Mouse (Mus musculus) monocyte, adult 5-6 weeks (primary cell): Measurements from ENCODE around the gene Tpgs1. TPM values are rescaled to one million over a fixed set of nuclear protein-coding genes. Genes with fewer than 3 reads are reported as not detected.
"Not testable (repeated sequence)": the region's sequence is repeated elsewhere in the genome, so short reads cannot be mapped to it uniquely, and the experiment has no call there.

Source experiments
- ATAC-seq: fragments of 153-309, 156-312 bp; replicated peaks from 2 replicates; pipeline ENCODE4 v1.8.0; 2017; ENCODE audit warnings: mild to moderate bottlenecking; ENCODE audit not compliant: low TSS enrichment, insufficient number of reproducible peaks, severe bottlenecking, poor library complexity, low FRiP score
- total RNA-seq: library from RNA; stranded (forward); fragments of 200-1000, 200-491, 200-594 nt; gene quantifications from 3 replicates; pipeline ENCODE4 v1.2.3, GENCODE M21; 2017

The Tpgs1 gene
- total RNA-seq, 1 experiment from 2014 or later: 28.4 TPM

DNA sequence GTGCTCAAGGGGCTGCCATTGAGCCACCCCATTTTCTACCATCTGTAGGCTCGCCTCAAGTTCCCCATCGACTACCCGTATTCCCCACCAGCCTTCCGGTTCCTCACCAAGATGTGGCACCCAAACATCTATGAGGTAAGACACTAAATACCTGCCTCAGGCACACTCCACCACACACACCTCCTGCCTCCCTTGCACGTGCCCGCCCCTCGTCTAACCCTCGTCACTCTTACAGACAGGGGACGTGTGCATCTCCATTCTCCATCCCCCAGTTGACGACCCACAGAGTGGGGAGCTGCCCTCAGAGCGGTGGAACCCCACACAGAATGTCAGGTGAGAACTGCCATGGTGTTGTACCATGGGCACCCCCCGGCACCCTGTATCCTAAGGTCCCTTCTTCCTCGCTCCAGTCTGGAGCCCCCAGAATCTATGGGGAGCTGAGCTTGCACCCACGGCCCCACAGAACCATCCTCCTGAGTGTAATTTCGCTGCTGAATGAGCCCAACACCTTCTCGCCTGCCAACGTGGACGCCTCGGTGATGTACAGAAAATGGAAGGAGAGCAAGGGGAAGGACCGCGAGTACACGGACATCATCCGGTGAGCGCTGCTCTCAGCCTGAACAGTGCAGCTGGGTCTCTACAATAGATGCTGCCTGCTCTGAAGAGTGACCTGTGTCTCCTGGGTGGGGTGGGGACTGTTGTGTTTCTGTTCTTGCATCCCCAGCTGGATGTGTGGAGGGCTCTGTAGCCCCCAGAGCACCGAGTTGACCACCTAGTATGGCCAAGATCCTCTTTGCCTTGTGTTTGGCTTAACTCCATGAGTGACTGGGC is 15.8 kb downstream of the Tpgs1 start:
- no peak for ATAC-seq

DNA sequence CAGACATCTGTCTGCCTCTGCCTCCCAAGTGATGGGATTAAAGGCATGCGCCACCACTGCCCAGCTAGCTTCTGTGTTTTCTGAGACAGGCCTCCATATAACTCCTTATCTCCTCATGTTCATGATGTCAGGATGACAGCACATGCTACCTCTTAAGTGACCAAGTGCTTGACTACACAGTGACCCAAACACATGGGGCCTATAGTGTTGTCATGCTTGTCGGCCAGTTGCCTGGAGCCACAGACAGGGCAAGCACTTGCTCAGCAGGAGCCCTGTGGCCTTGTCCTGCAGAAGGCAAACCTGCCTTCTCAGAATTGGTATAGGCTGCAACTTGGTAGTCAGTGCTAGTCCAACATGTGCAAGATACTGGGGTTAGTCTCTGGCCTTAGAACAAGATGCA is 17.1 kb downstream of the Tpgs1 start:
- ATAC-seq: no peak

DNA sequence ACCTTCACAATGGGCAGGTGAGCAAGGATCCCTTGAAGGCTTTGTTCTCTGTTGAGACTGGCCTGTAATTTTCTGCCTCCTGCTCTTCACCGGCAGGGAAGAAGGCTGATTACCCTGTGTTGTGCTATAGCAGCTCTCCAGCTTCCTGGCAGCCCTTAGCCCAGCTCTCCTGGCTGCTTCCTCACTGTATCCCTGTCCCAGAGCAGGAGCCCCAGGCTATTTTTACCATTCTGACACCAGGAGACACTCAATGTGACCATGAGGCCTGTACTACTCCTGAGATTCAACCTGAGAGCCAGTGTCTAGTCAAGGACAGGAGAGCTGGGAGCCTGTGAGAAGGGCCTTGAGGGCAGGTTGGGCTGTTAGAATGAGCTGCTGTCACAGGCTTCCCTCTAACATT is 17.5 kb downstream of the Tpgs1 start:
- ATAC-seq: no peak

DNA sequence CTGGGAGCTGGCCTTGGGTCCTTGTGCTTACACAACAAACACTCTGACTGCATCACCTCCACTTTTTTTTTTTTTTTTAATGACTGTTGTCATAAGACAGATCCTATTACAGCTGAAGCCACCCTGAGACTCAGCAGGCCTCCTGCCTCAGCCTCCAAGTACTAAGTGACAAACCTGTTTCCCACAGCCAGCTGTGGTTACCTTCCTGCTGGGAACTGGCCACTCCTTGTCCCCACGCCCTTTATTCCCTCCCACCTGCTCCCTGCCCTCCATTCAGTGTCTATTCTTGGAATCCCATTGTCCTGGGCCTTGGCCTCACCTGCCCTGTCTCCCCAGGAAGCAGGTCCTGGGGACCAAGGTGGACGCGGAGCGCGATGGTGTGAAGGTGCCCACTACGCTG is 18.3 kb downstream of the Tpgs1 start:
- no peak for ATAC-seq

DNA sequence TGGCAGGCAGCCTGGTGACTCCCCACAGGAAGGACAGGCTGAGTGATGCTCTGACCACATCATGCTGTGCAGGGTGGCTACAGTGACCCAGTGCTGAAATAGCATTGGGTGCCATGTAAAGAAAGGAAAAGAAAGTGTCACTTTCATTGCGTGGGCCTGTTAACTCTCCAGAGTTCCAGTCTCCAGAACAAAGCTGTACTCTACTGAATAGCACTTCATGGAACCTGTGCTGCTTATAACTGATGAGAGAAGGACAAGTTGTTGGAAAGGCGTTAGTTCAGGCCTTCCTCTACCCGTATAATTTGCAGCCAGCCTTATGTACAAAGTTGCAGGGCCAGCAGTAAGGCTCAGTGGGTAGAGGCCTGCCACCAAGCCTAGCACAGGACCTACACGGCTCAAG is 19.6 kb downstream of the Tpgs1 start, which contains the start of gene Gzmm:
Gzmm (plus strand) TSS at position 301 of the 400 bp plus-strand sequence.
- no peak for ATAC-seq

DNA sequence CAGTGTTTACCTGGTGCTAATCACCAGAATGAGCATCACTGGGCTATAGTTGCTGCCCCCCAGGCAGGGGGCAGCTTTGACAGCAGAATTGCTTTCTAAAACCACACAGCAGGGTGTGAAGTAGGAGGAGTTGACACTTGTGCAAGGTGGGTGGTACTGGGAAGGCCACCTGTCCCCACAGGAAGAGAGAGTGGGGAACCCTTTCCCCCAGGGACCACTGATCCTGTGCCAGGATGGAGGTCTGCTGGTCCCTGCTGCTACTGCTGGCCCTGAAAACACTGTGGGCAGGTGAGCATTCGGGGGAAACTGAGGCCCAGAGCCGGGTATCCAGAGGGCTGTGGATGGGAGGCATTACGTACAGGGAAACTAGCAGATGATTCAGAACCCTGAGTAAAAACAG is 20.0 kb downstream of the Tpgs1 start:
- ATAC-seq: no peak

DNA sequence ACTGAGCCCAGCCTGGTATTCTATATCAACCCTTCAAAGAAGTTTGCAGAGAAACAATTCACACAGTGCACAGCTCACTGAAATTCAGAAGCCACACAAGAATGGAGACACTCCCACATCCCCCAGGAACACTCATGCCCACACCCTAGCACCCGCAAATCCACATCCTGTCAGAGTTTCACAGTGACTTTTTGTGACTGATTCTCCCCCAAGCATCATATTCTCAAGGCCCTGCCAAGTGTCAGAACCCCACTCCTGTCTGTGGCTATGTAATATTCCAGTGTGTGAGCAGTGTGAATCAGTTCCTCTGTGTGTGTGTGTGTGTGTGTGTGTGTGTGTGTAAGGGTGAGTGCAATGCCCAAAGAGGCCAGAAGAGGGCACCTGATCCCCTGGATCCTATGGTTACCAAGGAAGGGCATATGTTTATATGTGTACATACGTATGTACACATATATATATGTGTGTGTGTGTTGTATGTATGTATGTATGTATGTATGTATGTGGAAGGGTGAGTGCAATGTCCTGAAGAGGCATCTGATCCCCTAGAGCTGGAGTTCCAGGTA is 22.9 kb downstream of the Tpgs1 start:
- ATAC-seq: no peak

DNA sequence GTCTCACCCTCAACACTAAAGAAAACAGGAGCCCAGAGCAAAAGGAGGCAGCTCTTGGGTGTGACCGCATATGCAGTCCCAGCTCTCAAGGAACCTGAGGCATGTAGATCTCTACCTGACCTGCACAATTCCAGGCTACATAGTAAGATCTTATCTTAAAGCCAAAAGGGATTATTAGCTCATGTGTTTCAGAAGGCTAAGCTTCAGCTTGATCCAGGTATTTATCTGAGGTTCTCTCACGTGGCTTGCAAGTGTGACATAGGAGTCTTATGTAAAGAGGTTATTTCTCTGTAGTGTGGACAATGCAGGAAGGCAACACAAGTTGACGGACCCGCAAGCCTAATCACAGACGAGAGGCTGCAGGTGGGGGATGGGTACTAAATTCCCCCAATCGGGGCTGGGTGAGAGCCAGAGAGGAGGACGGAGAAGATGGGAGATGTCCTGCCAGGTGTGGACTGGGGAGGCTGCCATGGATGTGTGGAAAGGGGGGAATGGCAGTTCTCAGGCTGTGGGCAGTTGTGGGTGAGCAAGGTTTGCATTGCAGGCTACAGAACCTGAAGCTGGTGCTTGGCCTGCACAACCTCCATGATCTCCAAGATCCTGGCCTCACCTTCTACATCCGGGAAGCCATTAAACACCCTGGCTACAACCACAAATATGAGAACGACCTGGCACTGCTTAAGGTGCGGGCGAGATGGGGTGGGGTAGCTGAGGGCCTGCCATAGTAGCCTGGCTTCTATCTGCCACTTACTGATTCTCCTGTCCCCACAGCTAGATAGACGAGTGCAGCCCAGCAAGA is 24.6 kb downstream of the Tpgs1 start:
- no peak for ATAC-seq

DNA sequence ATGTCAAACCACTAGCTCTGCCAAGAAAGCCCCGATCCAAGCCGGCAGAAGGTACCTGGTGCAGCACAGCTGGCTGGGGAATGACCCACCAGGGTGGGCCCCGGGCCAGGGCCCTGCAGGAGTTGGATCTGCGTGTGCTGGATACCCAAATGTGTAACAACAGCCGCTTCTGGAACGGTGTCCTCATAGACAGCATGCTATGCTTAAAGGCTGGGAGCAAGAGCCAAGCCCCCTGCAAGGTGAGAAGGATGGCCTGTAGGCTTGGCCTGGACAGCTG is 25.1 kb downstream of the Tpgs1 start:
- ATAC-seq: no peak

DNA sequence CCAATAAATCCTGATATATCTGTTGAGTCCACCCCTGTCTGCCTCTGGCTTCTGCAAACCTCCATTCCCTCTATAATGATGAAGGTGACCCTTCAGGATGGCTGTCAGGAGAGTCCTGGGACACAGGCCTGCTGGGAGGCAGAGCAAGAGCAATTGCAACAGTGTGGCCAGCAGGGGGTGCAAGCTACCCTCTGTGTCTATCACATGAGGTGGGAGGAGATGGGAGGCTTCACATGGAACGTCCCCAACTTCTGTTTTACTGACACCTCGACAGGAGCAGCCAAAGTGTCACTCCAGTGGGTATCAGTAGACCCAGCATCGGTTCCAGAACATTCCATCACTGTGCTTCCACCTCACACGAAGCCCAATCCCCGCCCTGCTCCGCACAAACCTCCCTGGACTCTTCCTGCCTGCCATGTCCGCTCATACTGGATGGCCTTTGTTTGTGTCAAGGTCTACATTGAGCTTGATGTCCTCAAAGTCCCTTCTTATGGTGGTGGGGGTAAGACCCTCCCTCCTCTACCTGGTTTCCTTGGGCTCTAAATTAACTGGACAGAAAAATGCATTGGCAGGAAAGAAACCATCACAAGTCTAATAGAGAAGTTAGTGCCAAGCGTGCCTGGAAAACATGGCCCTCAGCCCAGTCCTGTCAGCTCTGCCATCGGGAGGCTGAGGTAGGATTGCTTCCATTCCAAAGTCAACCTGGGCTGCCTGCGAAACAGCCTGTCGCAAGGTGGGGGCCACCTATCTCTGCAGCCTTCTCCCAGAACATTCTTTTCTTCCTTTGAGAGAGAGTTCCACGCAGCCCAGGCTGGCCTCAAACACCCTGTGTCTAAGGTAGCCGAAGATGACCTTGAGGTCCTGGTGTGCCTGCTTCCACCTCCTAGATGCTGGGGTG is 26.3 kb downstream of the Tpgs1 start:
- peak; percentile 68 for ATAC-seq

DNA sequence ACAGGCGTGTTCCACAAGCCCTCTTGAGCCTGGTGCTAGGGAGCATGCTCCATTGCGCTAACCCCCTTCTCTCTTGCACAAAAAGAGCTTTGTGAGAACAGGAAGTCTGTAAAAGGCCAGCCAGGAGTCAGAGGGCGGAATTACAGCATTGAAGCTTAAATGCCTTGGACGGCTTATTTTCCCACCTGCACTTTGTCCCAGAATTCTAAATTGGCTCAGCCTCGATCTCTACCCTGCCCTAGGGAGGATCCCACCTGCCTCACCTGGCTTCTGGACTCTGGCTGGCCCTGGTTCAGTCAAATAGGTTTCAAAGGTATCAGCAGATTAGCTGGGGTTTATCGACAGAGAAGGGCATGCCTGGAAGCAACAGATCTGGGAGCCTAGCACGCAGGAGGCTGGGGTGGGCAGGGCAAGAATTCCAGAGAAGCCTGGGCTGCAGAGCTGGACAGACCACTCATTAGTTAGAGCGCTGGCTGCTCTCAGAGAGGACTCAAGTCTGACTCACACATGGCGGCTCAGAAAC is 27.0 kb downstream of the Tpgs1 start:
- no peak; the same call in 1 of the 2 replicates for ATAC-seq

DNA sequence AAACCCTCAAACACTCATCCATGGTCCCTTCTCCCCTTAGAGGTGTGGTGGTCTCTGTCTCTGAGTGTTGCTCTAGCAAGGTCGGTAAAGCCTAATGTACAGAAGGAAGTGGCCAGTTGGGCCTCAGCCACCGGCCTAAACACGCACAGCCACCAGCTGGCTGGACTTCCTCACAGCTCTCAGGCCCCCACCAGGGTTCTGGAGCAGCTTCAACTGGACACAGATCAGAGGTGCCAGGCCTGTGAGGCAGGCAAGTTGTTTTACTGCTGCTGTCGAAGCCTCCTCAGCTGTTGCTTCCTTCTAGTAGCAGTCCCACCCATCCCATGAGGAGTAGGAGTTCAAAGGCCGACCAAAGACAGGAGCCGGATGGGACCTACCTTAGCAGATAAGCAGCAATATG is 28.7 kb downstream of the Tpgs1 start:
- ATAC-seq: no peak

DNA sequence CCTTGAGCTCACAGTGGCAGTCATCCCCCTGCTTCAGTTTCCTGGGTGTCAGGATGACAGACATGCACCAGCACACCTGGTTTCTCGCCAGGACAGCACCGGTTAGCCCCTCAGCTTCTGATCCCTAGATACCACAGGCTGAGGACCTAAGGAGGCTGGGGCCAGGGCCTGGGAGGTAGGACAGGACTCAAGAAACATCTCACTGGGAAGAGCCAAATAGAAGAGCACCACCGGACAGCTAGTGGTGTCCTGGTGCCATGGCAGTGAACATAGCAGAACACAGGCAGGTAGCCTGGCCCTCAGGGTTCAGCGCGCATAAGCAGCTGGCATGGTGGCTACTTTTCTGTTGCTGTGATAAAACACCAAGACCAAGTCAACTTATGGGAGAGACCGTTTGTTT is 29.3 kb downstream of the Tpgs1 start:
- ATAC-seq: no peak

DNA sequence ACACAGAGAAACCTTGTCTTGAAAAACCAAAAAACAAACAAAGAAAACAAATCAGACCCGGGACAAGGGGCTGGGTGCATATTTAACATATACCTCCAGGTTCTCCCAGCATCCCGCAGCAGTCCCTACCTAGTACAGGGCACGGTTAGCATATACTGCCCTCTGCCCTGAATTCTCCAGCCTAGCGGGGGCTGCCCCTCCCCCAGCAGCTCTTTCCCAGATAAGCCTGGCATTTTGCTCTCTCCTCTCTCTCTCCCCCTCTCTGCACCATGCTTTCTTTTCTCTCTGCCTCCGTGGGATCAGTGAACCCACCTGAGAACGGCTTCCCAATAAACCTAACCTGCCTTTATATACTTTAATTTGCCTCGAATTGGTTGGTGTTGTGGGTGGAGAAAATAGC is 31.5 kb downstream of the Tpgs1 start:
- no peak for ATAC-seq

DNA sequence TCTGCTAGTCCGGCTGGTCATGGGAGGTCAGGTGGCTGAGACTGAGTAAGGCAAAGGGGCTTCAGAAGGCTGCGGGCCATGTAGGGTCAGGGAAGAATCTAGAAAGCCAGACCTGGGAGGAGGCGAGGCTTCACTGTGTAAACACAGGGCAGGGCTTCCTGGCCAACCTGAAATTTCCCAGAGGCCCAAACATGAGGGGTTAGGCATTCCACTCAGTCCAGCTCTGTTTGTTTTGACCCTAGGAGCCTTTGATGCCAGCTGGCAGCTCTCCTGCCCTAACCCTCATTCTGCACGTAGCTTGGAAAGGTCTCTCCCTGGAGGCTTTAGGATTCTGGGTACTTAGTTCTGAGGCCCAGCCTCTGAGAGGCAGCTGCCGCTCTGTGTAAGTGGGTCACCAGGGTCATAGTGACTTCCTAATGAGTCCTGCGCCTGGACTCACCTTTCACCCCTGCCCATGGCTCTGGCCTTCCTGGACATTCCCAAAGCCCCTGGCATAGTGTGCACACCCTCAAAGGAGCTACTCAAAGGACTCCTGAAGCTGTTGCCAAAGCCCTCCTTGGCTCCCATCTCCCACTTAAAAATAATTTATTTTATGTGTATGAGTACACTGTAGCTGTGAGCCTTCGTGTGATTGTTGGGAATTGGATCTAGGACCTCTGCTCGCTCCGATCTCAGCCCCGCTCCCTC is 32.4 kb downstream of the Tpgs1 start:
- ATAC-seq: no peak

DNA sequence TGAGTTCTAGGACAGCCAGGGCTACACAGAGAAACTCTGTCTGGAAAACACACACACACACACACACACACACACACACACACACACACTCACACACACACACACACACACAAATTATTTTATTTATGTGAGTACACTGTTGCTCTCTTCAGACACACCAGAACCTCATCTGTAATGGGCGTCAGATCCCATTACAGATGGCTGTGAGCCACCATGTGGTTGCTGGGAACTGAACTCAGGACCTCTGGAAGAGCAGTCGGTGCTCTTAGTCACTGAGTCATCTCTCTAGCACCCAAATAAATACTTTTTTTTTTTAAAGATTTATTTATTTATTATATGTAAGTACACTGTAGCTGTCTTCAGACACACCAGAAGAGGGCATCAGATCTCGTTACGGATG is 33.8 kb downstream of the Tpgs1 start:
- ATAC-seq: not testable (repeated sequence)

DNA sequence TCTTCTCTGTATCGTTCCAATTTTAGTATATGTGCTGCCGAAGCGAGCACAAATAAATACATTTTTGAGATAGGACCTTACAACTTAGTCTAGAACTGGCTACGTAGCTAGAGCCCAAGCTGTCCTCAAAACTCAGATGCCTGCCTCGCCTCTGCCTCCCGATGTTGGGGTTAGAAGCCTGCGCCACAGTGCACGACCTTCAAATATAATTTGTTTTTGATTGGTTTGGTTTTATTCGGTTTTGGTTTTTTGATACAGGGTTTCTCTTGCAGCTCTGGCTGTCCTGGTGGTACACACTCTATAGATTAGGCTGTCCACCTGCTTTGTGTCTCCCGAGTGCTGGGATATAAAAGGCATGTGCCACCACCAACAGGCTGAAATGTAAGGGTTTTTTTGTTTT is 34.4 kb downstream of the Tpgs1 start:
- ATAC-seq: no peak
